Mouse (Mus musculus): Measurements from ENCODE around the gene Chsy1. TPM values are rescaled to one million over a fixed set of nuclear protein-coding genes. Genes with fewer than 3 reads are reported as not detected.

Gene Chsy1
- polyA plus RNA-seq, 1 experiment from 2014 or later = 21.1 TPM

- Histone ChIP-seq H3K4me2 (ENCODE audit: low read depth) (no peak overlapping the region), H3K4me3 (ENCODE audit: low read depth, low read length) (no peak overlapping the region), H3K36me3 (ENCODE audit: control insufficient read depth, insufficient read depth, low read length) (no peaks in the 10 kb centered on the region), H3K9me3 (ENCODE audit: control insufficient read depth, low read length) (no peaks in the 10 kb centered on the region), H3K27me3 (ENCODE audit: control insufficient read depth, insufficient read depth, low read length) (no peaks in the 10 kb centered on the region), H3K27ac (ENCODE audit: low read depth, low read length) (no peak overlapping the region), H3K4me1 (ENCODE audit: control insufficient read depth, insufficient read depth, low read length) (peaks cover 21% of the 10 kb centered on the region), H3K9ac (ENCODE audit: low read length) (no peak overlapping the region)
- no peak for DNase-seq (ENCODE audit: low spot score)
- 86% methylated on average over 11 of the region's 11 CpGs for WGBS
- no peak for ATAC-seq (ENCODE audit: insufficient read depth, low FRiP score, low TSS enrichment)
These were observed 6.6 kb downstream of the Chsy1 start for GRCm38 (mm10) chr7:66115821-66116343.

GRCm38 (mm10) chr7:66116906-66117482 is 7.7 kb downstream of the Chsy1 start:
- WGBS = 88% methylated on average over 8 of the region's 8 CpGs
- H3K4me3 ChIP-seq (ENCODE audit: low read depth, low read length) = no peak overlapping the region
- no peak overlapping the region for H3K9ac ChIP-seq (ENCODE audit: low read length)
- no peaks in the 10 kb centered on the region for H3K36me3 ChIP-seq (ENCODE audit: control insufficient read depth, insufficient read depth, low read length)
- DNase-seq (ENCODE audit: low spot score) = no peak
- no peaks in the 10 kb centered on the region for H3K9me3 ChIP-seq (ENCODE audit: control insufficient read depth, low read length)
- ATAC-seq (ENCODE audit: insufficient read depth, low FRiP score, low TSS enrichment) = no peak
- no peak overlapping the region for H3K4me2 ChIP-seq (ENCODE audit: low read depth)
- peaks cover 21% of the 10 kb centered on the region; the same call in 1 of the 2 replicates for H3K4me1 ChIP-seq (ENCODE audit: control insufficient read depth, insufficient read depth, low read length)
- H3K27ac ChIP-seq (ENCODE audit: low read depth, low read length) = no peak overlapping the region
- H3K27me3 ChIP-seq (ENCODE audit: control insufficient read depth, insufficient read depth, low read length) = no peaks in the 10 kb centered on the region

GRCm38 (mm10) chr7:66118046-66118445 is 8.7 kb downstream of the Chsy1 start:
- H3K4me3 ChIP-seq (ENCODE audit: low read depth, low read length) = no peak overlapping the region
- H3K27me3 ChIP-seq (ENCODE audit: control insufficient read depth, insufficient read depth, low read length) = no peaks in the 10 kb centered on the region
- DNase-seq (ENCODE audit: low spot score) (no peak), ATAC-seq (ENCODE audit: insufficient read depth, low FRiP score, low TSS enrichment) (no peak)
- no peaks in the 10 kb centered on the region for H3K9me3 ChIP-seq (ENCODE audit: control insufficient read depth, low read length)
- peaks cover 21% of the 10 kb centered on the region; the same call in 1 of the 2 replicates for H3K4me1 ChIP-seq (ENCODE audit: control insufficient read depth, insufficient read depth, low read length)
- H3K27ac ChIP-seq (ENCODE audit: low read depth, low read length) = no peak overlapping the region
- no peaks in the 10 kb centered on the region for H3K36me3 ChIP-seq (ENCODE audit: control insufficient read depth, insufficient read depth, low read length)
- WGBS = 85% methylated on average over 3 of the region's 3 CpGs
- no peak overlapping the region for H3K4me2 ChIP-seq (ENCODE audit: low read depth)
- no peak overlapping the region for H3K9ac ChIP-seq (ENCODE audit: low read length)

- H3K9me3 ChIP-seq (ENCODE audit: control insufficient read depth, low read length) = no peaks in the 10 kb centered on the region
- no peak overlapping the region for H3K4me3 ChIP-seq (ENCODE audit: low read depth, low read length)
- H3K4me2 ChIP-seq (ENCODE audit: low read depth) = no peak overlapping the region
- no peak for ATAC-seq (ENCODE audit: insufficient read depth, low FRiP score, low TSS enrichment)
- H3K27ac ChIP-seq (ENCODE audit: low read depth, low read length) = no peak overlapping the region
- peaks cover 18% of the 10 kb centered on the region; the same call in 1 of the 2 replicates for H3K4me1 ChIP-seq (ENCODE audit: control insufficient read depth, insufficient read depth, low read length)
- H3K36me3 ChIP-seq (ENCODE audit: control insufficient read depth, insufficient read depth, low read length) = no peaks in the 10 kb centered on the region
- H3K27me3 ChIP-seq (ENCODE audit: control insufficient read depth, insufficient read depth, low read length) = no peaks in the 10 kb centered on the region
- WGBS = 84% methylated on average over 7 of the region's 7 CpGs
- no peak for DNase-seq (ENCODE audit: low spot score)
- no peak overlapping the region for H3K9ac ChIP-seq (ENCODE audit: low read length)
These were observed 9.5 kb downstream of the Chsy1 start for GRCm38 (mm10) chr7:66118796-66119195.

- WGBS = 80% methylated on average over 1 of the region's 1 CpGs
- H3K36me3 ChIP-seq (ENCODE audit: control insufficient read depth, insufficient read depth, low read length) = no peaks in the 10 kb centered on the region
- H3K9me3 ChIP-seq (ENCODE audit: control insufficient read depth, low read length) = no peaks in the 10 kb centered on the region
- H3K4me2 ChIP-seq (ENCODE audit: low read depth) = no peak overlapping the region
- H3K4me1 ChIP-seq (ENCODE audit: control insufficient read depth, insufficient read depth, low read length) = peaks cover 14% of the 10 kb centered on the region; the same call in 1 of the 2 replicates
- ATAC-seq (ENCODE audit: insufficient read depth, low FRiP score, low TSS enrichment) (no peak), DNase-seq (ENCODE audit: low spot score) (no peak)
- H3K9ac ChIP-seq (ENCODE audit: low read length) = no peak overlapping the region
- H3K27me3 ChIP-seq (ENCODE audit: control insufficient read depth, insufficient read depth, low read length) = no peaks in the 10 kb centered on the region
- H3K4me3 ChIP-seq (ENCODE audit: low read depth, low read length) = no peak overlapping the region
- no peak overlapping the region for H3K27ac ChIP-seq (ENCODE audit: low read depth, low read length)
These were observed 10.8 kb downstream of the Chsy1 start for GRCm38 (mm10) chr7:66120139-66120538.

GRCm38 (mm10) chr7:66120702-66121396 is 11.5 kb downstream of the Chsy1 start:
- no peak overlapping the region for H3K9ac ChIP-seq (ENCODE audit: low read length)
- 0 out of 2 replicates have a peak, but pooled peaks cover 2% of the 10 kb centered on the region for H3K36me3 ChIP-seq (ENCODE audit: control insufficient read depth, insufficient read depth, low read length)
- H3K4me1 ChIP-seq (ENCODE audit: control insufficient read depth, insufficient read depth, low read length) = peaks cover 12% of the 10 kb centered on the region; the same call in 1 of the 2 replicates
- DNase-seq (ENCODE audit: low spot score) = no peak
- no peaks in the 10 kb centered on the region for H3K27me3 ChIP-seq (ENCODE audit: control insufficient read depth, insufficient read depth, low read length)
- ATAC-seq (ENCODE audit: insufficient read depth, low FRiP score, low TSS enrichment) = no peak
- H3K4me3 ChIP-seq (ENCODE audit: low read depth, low read length) = no peak overlapping the region
- H3K9me3 ChIP-seq (ENCODE audit: control insufficient read depth, low read length) = no peaks in the 10 kb centered on the region
- no peak overlapping the region for H3K4me2 ChIP-seq (ENCODE audit: low read depth)
- 66% methylated on average over 7 of the region's 7 CpGs for WGBS
- H3K27ac ChIP-seq (ENCODE audit: low read depth, low read length) = no peak overlapping the region

- Histone ChIP-seq H3K4me2 (ENCODE audit: low read depth) (no peak overlapping the region), H3K36me3 (ENCODE audit: control insufficient read depth, insufficient read depth, low read length) (0 out of 2 replicates have a peak, but pooled peaks cover 2% of the 10 kb centered on the region), H3K27me3 (ENCODE audit: control insufficient read depth, insufficient read depth, low read length) (no peaks in the 10 kb centered on the region), H3K4me3 (ENCODE audit: low read depth, low read length) (no peak overlapping the region), H3K27ac (ENCODE audit: low read depth, low read length) (no peak overlapping the region), H3K9ac (ENCODE audit: low read length) (no peak overlapping the region), H3K4me1 (ENCODE audit: control insufficient read depth, insufficient read depth, low read length) (peaks cover 21% of the 10 kb centered on the region; the same call in 1 of the 2 replicates), H3K9me3 (ENCODE audit: control insufficient read depth, low read length) (no peaks in the 10 kb centered on the region)
- 83% methylated on average over 11 of the region's 11 CpGs for WGBS
- no peak for ATAC-seq (ENCODE audit: insufficient read depth, low FRiP score, low TSS enrichment)
- no peak for DNase-seq (ENCODE audit: low spot score)
These were observed 15.2 kb downstream of the Chsy1 start for GRCm38 (mm10) chr7:66124551-66124968.

- no peak for DNase-seq (ENCODE audit: low spot score)
- WGBS = 92% methylated on average over 14 of the region's 14 CpGs
These were observed 16.1 kb downstream of the Chsy1 start for GRCm38 (mm10) chr7:66125368-66125767.

More at GRCm38 (mm10) chr7:66125368-66125767, 16.1 kb downstream of the Chsy1 start:
- H3K9me3 ChIP-seq (ENCODE audit: control insufficient read depth, low read length) = no peaks in the 10 kb centered on the region
- H3K27me3 ChIP-seq (ENCODE audit: control insufficient read depth, insufficient read depth, low read length) = no peaks in the 10 kb centered on the region
- peaks cover 17% of the 10 kb centered on the region; the same call in 1 of the 2 replicates for H3K4me1 ChIP-seq (ENCODE audit: control insufficient read depth, insufficient read depth, low read length)
- no peak overlapping the region for H3K27ac ChIP-seq (ENCODE audit: low read depth, low read length)
- H3K9ac ChIP-seq (ENCODE audit: low read length) = no peak overlapping the region
- H3K4me2 ChIP-seq (ENCODE audit: low read depth) = no peak overlapping the region
- H3K4me3 ChIP-seq (ENCODE audit: low read depth, low read length) = no peak overlapping the region
- ATAC-seq (ENCODE audit: insufficient read depth, low FRiP score, low TSS enrichment) = no peak
- peaks cover 2% of the 10 kb centered on the region; the same call in 1 of the 2 replicates for H3K36me3 ChIP-seq (ENCODE audit: control insufficient read depth, insufficient read depth, low read length)

All from neural tube, embryonic 11.5 days (tissue).